In genomic region chr2:146856853-146857252, GRCm38 (mm10) we compare ENCODE assay signal across 14 mouse cellular contexts. TPM values are rescaled to one million over a fixed set of nuclear protein-coding genes. Genes with fewer than 3 reads are reported as not detected.
DNase-seq lines count a peak whose midpoint lies in the region; ATAC-seq and TF ChIP-seq lines count a peak whose summit lies in the region.
"Had no signal": no experiment of that assay in that cellular context is flagged by ENCODE, and none has a peak within 500 bp of the region (broad histone marks: within the 10 kb centered on the region; RNA-seq: fewer than 3 reads in every experiment).

No protein-coding gene starts in this region.

- no peak for TF ChIP-seq POLR2A in testis, adult 2 months (IDR thresholded peaks at IDR 0.05; ENCODE audit: control insufficient read depth, low read depth, low read length)

- no peak for DNase-seq in forebrain, embryonic 10.5 days (ENCODE audit: extremely low spot score, low spot score)
- DNase-seq in hindbrain, postnatal 0 days (ENCODE audit: low spot score), result no peak
- no peak for DNase-seq in testis, postnatal 10 days (ENCODE audit: low spot score)
- no peak for DNase-seq in cerebellum, adult 18-20 months
- DNase-seq in adrenal gland, postnatal 25 days, result no peak
- DNase-seq: cerebellum, postnatal 36 days; kidney, adult 18-20 months; layer of hippocampus, postnatal 36 days; spleen, adult 18-20 months had no signal

- H3K27ac ChIP-seq in forebrain, embryonic 10.5 days, result no peak overlapping the region
- no peak overlapping the region for H3K27ac ChIP-seq in forebrain, embryonic 13.5 days
- no peak overlapping the region for H3K27ac ChIP-seq in hindbrain, postnatal 0 days
- H3K27ac ChIP-seq in hindbrain, embryonic 13.5 days, result no peak overlapping the region
- H3K27ac ChIP-seq in testis, adult 2 months (ENCODE audit: control insufficient read depth, insufficient read depth, low read depth, low read length), result no peak overlapping the region
- H3K27ac ChIP-seq: stomach, embryonic 15.5 days had no signal

- H3K4me1 ChIP-seq in forebrain, embryonic 10.5 days, result peaks cover 23% of the 10 kb centered on the region
- H3K4me1 ChIP-seq in forebrain, embryonic 13.5 days, result no peaks in the 10 kb centered on the region
- 0 out of 2 replicates have a peak, but pooled peaks cover 4% of the 10 kb centered on the region for H3K4me1 ChIP-seq in hindbrain, postnatal 0 days (ENCODE audit: insufficient read depth, low read length)
- H3K4me1 ChIP-seq in hindbrain, embryonic 13.5 days (replicated peaks), result peaks cover 11% of the 10 kb centered on the region; the same call in 1 of the 2 replicates
- no peaks in the 10 kb centered on the region for H3K4me1 ChIP-seq in testis, adult 2 months (ENCODE audit: control insufficient read depth, insufficient read depth, low read length)
- H3K4me1 ChIP-seq: stomach, embryonic 15.5 days had no signal

- no peaks in the 10 kb centered on the region for H3K9me3 ChIP-seq in forebrain, embryonic 10.5 days
- H3K9me3 ChIP-seq in forebrain, embryonic 13.5 days (replicated peaks), result no peaks in the 10 kb centered on the region
- H3K9me3 ChIP-seq in hindbrain, postnatal 0 days (ENCODE audit: low read length), result no peaks in the 10 kb centered on the region
- no peaks in the 10 kb centered on the region for H3K9me3 ChIP-seq in hindbrain, embryonic 13.5 days
- H3K9me3 ChIP-seq: stomach, embryonic 15.5 days had no signal

- H3K9ac ChIP-seq in forebrain, embryonic 13.5 days, result no peak overlapping the region
- H3K9ac ChIP-seq in hindbrain, postnatal 0 days (replicated peaks; ENCODE audit: low read length), result no peak overlapping the region
- H3K9ac ChIP-seq in hindbrain, embryonic 13.5 days, result no peak overlapping the region

- WGBS in forebrain, embryonic 10.5 days, result 72% methylated on average over 4 of the region's 4 CpGs
- 78% methylated on average over 4 of the region's 4 CpGs for WGBS in forebrain, embryonic 13.5 days
- WGBS in hindbrain, postnatal 0 days, result 75% methylated on average over 4 of the region's 4 CpGs
- 81% methylated on average over 4 of the region's 4 CpGs for WGBS in hindbrain, embryonic 13.5 days

- peaks cover 4% of the 10 kb centered on the region for H3K27me3 ChIP-seq in forebrain, embryonic 10.5 days (ENCODE audit: poor library complexity, severe bottlenecking)
- H3K27me3 ChIP-seq in forebrain, embryonic 13.5 days, result no peaks in the 10 kb centered on the region
- no peaks in the 10 kb centered on the region; the same call in 1 of the 2 replicates for H3K27me3 ChIP-seq in hindbrain, postnatal 0 days (ENCODE audit: insufficient read depth, low read length)
- H3K27me3 ChIP-seq in hindbrain, embryonic 13.5 days, result no peaks in the 10 kb centered on the region
- H3K27me3 ChIP-seq in testis, adult 2 months (ENCODE audit: control insufficient read depth, insufficient read depth, low read length), result no peaks in the 10 kb centered on the region
- H3K27me3 ChIP-seq: Patski; stomach, embryonic 15.5 days had no signal

- ATAC-seq in forebrain, embryonic 13.5 days, result no peak
- ATAC-seq in hindbrain, postnatal 0 days, result no peak
- no peak for ATAC-seq in hindbrain, embryonic 13.5 days (ENCODE audit: low FRiP score)

- no peak overlapping the region for H3K4me2 ChIP-seq in forebrain, embryonic 13.5 days
- H3K4me2 ChIP-seq in hindbrain, postnatal 0 days (ENCODE audit: low read depth, low read length), result peak overlapping the region; percentile 81; the same call in 1 of the 2 replicates
- no peak overlapping the region for H3K4me2 ChIP-seq in hindbrain, embryonic 13.5 days

- H3K36me3 ChIP-seq in forebrain, embryonic 10.5 days (replicated peaks), result no peaks in the 10 kb centered on the region
- peaks cover 4% of the 10 kb centered on the region; the same call in 1 of the 2 replicates for H3K36me3 ChIP-seq in forebrain, embryonic 13.5 days (ENCODE audit: poor library complexity, severe bottlenecking)
- H3K36me3 ChIP-seq in hindbrain, postnatal 0 days (ENCODE audit: insufficient read depth, low read length), result no peaks in the 10 kb centered on the region
- no peaks in the 10 kb centered on the region; the same call in 1 of the 2 replicates for H3K36me3 ChIP-seq in hindbrain, embryonic 13.5 days
- H3K36me3 ChIP-seq in testis, adult 2 months (ENCODE audit: control insufficient read depth, insufficient read depth, low read length), result no peaks in the 10 kb centered on the region
- H3K36me3 ChIP-seq: stomach, embryonic 15.5 days had no signal

- H3K4me3 ChIP-seq in forebrain, embryonic 10.5 days, result 0 out of 2 replicates have a peak overlapping the region, but pooled peaks have one; percentile 75
- no peak overlapping the region for H3K4me3 ChIP-seq in forebrain, embryonic 13.5 days
- H3K4me3 ChIP-seq in hindbrain, postnatal 0 days (ENCODE audit: low read length), result no peak overlapping the region
- H3K4me3 ChIP-seq in hindbrain, embryonic 13.5 days, result no peak overlapping the region
- H3K4me3 ChIP-seq in testis, adult 2 months (ENCODE audit: control insufficient read depth, low read depth, low read length), result peak overlapping the region; percentile 8; the same call in 1 of the 2 replicates

- no peak for TF ChIP-seq CTCF in hindbrain, postnatal 0 days (IDR thresholded peaks at IDR 0.05; ENCODE audit: low read depth)
- TF ChIP-seq CTCF in testis, adult 2 months (IDR thresholded peaks at IDR 0.05; ENCODE audit: control insufficient read depth, insufficient read depth, insufficient replicate concordance, low read depth, low read length), result no peak

RNA-seq across cellular contexts. Expression of gene Kiz, which starts 1.2 kb away (rescaled TPM):
- polyA plus RNA-seq in forebrain, embryonic 10.5 days (2016; fragmentation: Nextera tagmentation; extraction: Ambion mirVana), result 23.9 and 27.5 TPM in 2 replicates
- 28.0 and 28.1 TPM in 2 replicates for polyA plus RNA-seq in forebrain, embryonic 13.5 days (2015; fragmentation: Nextera tagmentation; extraction: Ambion mirVana)
- 6.6 and 6.9 TPM in 2 replicates for total RNA-seq in hindbrain, postnatal 0 days (2014; rRNA removed)
- 18.6 and 20.7 TPM in 2 replicates for polyA plus RNA-seq in hindbrain, postnatal 0 days (2015; fragmentation: Nextera tagmentation; extraction: Ambion mirVana)
- 28.3 and 28.8 TPM in 2 replicates for polyA plus RNA-seq in hindbrain, embryonic 13.5 days (2015; fragmentation: Nextera tagmentation; extraction: Ambion mirVana)
- 85.9 and 98.2 TPM in 2 replicates for polyA plus RNA-seq in testis, adult 2 months (2012; rRNA removed)
- 42.9 and 51.9 TPM in 2 replicates for total RNA-seq in adrenal gland, postnatal 25 days (2021)

Comparison
In these comparisons a context has a peak if more than half of its experiments do, and no peak if none do; other contexts are left out.
1. H3K4me3 ChIP-seq: peak in forebrain, embryonic 10.5 days (single experiment) and testis, adult 2 months (single experiment); none in forebrain, embryonic 13.5 days (single experiment), hindbrain, postnatal 0 days (single experiment) and hindbrain, embryonic 13.5 days (single experiment).